Mouse (Mus musculus): ENCODE results near the gene Psmd1. TPM values are rescaled to one million over a fixed set of nuclear protein-coding genes. Genes with fewer than 3 reads are reported as not detected.

The Psmd1 gene
- polyA plus RNA-seq, 1 experiment from 2014 or later = 158 TPM

DNA sequence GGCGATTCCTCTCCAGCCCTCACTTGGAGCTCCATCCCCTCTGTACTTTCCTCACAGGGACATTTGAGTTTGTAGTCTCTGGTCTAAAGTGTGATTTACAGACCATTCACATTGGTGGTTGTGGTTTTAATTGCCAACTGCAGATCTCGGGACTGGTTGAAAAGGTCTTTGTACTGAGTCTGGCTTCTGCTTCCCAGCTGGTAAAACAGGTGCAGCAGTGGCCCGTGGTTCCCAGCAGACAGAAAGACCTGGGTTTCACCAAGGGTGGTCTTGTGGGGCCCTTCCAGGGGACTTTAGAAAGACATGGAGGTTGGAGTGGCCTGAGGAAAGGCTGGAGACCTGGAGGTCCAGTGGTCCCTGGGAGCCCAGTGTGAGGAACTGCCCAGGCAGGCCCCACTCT is 9.2 kb upstream of the Psmd1 start:
- H3K9me3 ChIP-seq (replicated peaks; ENCODE audit: control insufficient read depth, low read length) = no peaks in the 10 kb centered on the region
- H3K27me3 ChIP-seq (ENCODE audit: control insufficient read depth, insufficient read depth, low read length) = 0 out of 2 replicates have a peak, but pooled peaks cover 2% of the 10 kb centered on the region
- WGBS (ENCODE audit: insufficient replicate concordance) = 64% methylated on average over 3 of the region's 3 CpGs
- H3K27ac ChIP-seq (ENCODE audit: low read depth, low read length) = no peak overlapping the region
- H3K4me2 ChIP-seq = no peak overlapping the region
- H3K4me3 ChIP-seq (ENCODE audit: low read depth, low read length) = no peak overlapping the region
- no peaks in the 10 kb centered on the region for H3K36me3 ChIP-seq (ENCODE audit: control insufficient read depth, insufficient read depth, low read length)
- no peak for ATAC-seq (replicated peaks; ENCODE audit: insufficient number of reproducible peaks, low FRiP score, low TSS enrichment)
- H3K4me1 ChIP-seq (ENCODE audit: control insufficient read depth, insufficient read depth, low read length) = no peaks in the 10 kb centered on the region
- no peak overlapping the region for H3K9ac ChIP-seq (ENCODE audit: low read depth, low read length)

DNA sequence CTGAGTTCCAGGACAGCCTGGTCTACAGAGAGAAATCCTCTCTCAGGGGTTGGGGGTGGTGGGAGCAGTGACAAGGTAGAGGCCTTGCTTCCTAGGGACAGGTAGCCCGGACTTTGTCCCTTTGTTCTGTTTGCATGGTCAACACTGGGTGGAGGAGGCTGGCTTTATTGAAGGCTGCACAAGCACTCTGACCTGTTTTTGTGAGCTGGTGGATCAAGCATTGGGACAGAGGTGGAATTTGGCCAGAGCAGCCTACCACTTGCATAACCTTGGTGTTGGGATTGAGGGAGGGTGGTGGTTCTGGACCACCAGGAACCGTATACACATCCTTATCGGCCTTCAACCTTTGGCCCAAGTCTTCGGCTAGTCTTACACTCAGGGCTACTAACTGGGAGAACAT is 7.9 kb upstream of the Psmd1 start:
- Histone ChIP-seq H3K9ac (ENCODE audit: low read depth, low read length) (no peak overlapping the region), H3K27ac (ENCODE audit: low read depth, low read length) (no peak overlapping the region), H3K4me1 (ENCODE audit: control insufficient read depth, insufficient read depth, low read length) (no peaks in the 10 kb centered on the region), H3K4me2 (no peak overlapping the region), H3K9me3 (replicated peaks; ENCODE audit: control insufficient read depth, low read length) (no peaks in the 10 kb centered on the region), H3K4me3 (ENCODE audit: low read depth, low read length) (no peak overlapping the region), H3K36me3 (ENCODE audit: control insufficient read depth, insufficient read depth, low read length) (no peaks in the 10 kb centered on the region), H3K27me3 (ENCODE audit: control insufficient read depth, insufficient read depth, low read length) (0 out of 2 replicates have a peak, but pooled peaks cover 2% of the 10 kb centered on the region)
- no peak for ATAC-seq (replicated peaks; ENCODE audit: insufficient number of reproducible peaks, low FRiP score, low TSS enrichment)
- WGBS (ENCODE audit: insufficient replicate concordance) = 81% methylated on average over 4 of the region's 4 CpGs

DNA sequence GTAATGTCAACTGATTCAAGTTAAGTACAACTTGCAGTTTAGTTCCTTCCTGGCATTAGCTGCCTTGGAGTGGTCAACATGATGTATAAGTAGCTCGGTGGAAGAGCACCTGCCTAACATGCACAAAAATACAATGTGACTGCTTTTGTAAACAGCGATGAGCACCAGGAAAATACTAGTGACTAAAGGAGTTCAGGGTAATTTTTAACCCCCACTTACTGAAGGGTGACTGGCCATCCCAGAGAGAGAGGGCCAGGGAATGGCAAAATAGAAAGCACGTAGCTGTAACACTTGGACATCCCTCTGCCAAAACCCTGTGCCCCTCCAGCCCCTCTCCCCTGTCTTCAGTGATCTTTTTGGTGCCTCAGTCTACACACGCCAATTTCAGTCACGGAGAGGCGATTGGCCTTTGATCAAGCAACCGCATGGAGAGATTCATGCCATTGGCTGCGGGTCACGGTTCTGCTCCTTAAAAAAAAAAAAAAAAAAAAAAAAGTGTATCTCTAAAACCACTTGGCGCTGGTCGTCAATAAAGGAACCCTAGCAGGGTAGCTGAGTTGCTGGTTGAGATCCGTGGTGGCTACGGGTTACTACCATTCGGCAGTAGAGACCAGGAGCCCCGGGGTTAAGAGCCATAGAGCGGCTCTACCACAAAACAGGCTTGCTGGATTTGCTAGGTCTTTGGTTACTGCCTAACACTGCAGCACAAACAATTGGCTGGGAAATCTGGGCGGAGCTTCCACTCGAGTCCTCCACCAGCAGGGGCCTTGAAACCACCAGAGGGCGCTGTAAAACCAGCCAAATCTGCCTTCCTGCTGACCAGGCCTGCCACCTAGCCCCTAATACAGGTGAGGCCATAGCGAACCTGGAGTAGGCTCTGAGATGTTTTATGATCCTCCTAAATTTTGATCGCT is 5.1 kb upstream of the Psmd1 start:
- Histone ChIP-seq H3K36me3 (ENCODE audit: control insufficient read depth, insufficient read depth, low read length) (no peaks in the 10 kb centered on the region), H3K4me3 (ENCODE audit: low read depth, low read length) (peak overlapping the region; percentile 46), H3K4me2 (peak overlapping the region; percentile 76), H3K9me3 (replicated peaks; ENCODE audit: control insufficient read depth, low read length) (no peaks in the 10 kb centered on the region), H3K9ac (ENCODE audit: low read depth, low read length) (peak overlapping the region; percentile 69), H3K27ac (ENCODE audit: low read depth, low read length) (no peak overlapping the region), H3K27me3 (ENCODE audit: control insufficient read depth, insufficient read depth, low read length) (no peaks in the 10 kb centered on the region), H3K4me1 (ENCODE audit: control insufficient read depth, insufficient read depth, low read length) (no peaks in the 10 kb centered on the region)
- 11% methylated on average over 21 of the region's 21 CpGs for WGBS (ENCODE audit: insufficient replicate concordance)
- ATAC-seq (replicated peaks; ENCODE audit: insufficient number of reproducible peaks, low FRiP score, low TSS enrichment) = peak; percentile 51; the same call in 1 of the 2 replicates

DNA sequence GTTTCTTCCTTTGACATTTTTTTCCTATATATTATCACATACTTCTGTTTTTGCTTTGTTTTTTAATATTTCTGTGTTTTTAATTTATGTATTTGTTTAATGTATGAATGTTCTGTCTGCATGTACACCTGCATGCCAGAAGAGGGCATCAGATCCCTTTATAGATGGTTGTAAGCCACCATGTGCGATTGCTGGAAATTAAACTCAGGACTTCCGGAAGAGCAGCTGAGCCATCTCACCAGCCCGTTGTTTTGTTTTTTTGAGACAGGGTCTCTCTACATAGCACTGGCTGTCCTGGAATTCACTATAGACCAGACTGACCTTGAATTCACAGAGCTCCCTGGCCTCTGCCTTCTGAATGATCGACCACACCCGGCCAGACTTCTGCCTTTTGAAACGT is 1.7 kb upstream of the Psmd1 start:
- no peak overlapping the region for H3K4me2 ChIP-seq
- no peaks in the 10 kb centered on the region for H3K9me3 ChIP-seq (replicated peaks; ENCODE audit: control insufficient read depth, low read length)
- peaks cover 8% of the 10 kb centered on the region for H3K4me1 ChIP-seq (ENCODE audit: control insufficient read depth, insufficient read depth, low read length)
- H3K9ac ChIP-seq (ENCODE audit: low read depth, low read length) = no peak overlapping the region
- no peaks in the 10 kb centered on the region for H3K27me3 ChIP-seq (ENCODE audit: control insufficient read depth, insufficient read depth, low read length)
- no peak overlapping the region for H3K27ac ChIP-seq (ENCODE audit: low read depth, low read length)
- 84% methylated on average over 6 of the region's 6 CpGs for WGBS (ENCODE audit: insufficient replicate concordance)
- peaks cover 2% of the 10 kb centered on the region; the same call in 1 of the 2 replicates for H3K36me3 ChIP-seq (ENCODE audit: control insufficient read depth, insufficient read depth, low read length)
- no peak overlapping the region for H3K4me3 ChIP-seq (ENCODE audit: low read depth, low read length)
- ATAC-seq (replicated peaks; ENCODE audit: insufficient number of reproducible peaks, low FRiP score, low TSS enrichment) = no peak

DNA sequence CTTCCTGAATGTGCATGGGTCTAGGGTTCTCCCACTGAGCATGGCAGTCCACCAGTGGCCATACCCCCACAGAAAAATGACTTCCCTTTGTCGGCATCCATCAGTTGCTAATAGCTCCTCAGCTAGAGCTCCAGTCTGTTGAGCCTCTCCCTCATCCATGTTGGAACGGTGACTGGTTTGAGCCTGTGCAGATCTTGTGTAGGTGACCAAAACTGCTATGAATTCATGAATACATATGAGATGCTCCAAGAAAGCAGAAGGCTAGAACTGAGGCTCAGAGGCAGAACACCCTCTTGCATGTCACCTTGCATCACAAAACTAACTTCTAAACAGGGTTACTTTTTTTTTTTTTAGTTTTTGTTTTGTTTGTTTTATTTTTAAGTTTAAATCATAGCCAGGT is 12.4 kb downstream of the Psmd1 start:
- 88% methylated on average over 2 of the region's 2 CpGs for WGBS (ENCODE audit: insufficient replicate concordance)

DNA sequence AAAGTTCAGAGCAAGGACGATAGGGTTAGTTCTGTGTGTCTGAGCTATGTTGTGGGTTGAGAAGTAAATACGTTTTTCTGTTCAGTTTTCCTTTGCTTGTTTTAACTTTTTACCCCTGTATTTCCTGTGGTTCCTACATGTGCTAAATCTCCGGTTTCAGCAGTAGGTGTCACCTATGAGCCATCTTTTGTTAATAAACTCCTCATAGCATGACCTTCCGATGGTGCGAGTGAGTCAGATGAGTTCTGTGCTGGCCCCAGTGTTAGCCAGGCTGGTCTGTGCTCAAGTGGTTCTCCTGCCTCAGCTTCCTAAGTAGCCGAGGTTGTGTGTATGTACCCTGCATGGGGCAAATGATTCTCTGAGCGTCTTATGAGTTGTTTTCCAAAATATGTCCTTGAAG is 30.2 kb downstream of the Psmd1 start:
- H3K9me3 ChIP-seq (replicated peaks; ENCODE audit: control insufficient read depth, low read length) = no peaks in the 10 kb centered on the region
- 85% methylated on average over 7 of the region's 7 CpGs for WGBS (ENCODE audit: insufficient replicate concordance)
- H3K27me3 ChIP-seq (ENCODE audit: control insufficient read depth, insufficient read depth, low read length) = no peaks in the 10 kb centered on the region
- no peak overlapping the region for H3K9ac ChIP-seq (ENCODE audit: low read depth, low read length)
- ATAC-seq (replicated peaks; ENCODE audit: insufficient number of reproducible peaks, low FRiP score, low TSS enrichment) = no peak
- H3K4me1 ChIP-seq (ENCODE audit: control insufficient read depth, insufficient read depth, low read length) = no peaks in the 10 kb centered on the region
- H3K27ac ChIP-seq (ENCODE audit: low read depth, low read length) = no peak overlapping the region
- no peak overlapping the region for H3K4me3 ChIP-seq (ENCODE audit: low read depth, low read length)
- H3K4me2 ChIP-seq = no peak overlapping the region
- peaks cover 37% of the 10 kb centered on the region for H3K36me3 ChIP-seq (ENCODE audit: control insufficient read depth, insufficient read depth, low read length)

More for the DNA sequence above, 12.4 kb downstream of the Psmd1 start:
- H3K9me3 ChIP-seq (replicated peaks; ENCODE audit: control insufficient read depth, low read length) = no peaks in the 10 kb centered on the region
- H3K4me1 ChIP-seq (ENCODE audit: control insufficient read depth, insufficient read depth, low read length) = no peaks in the 10 kb centered on the region
- H3K4me3 ChIP-seq (ENCODE audit: low read depth, low read length) = no peak overlapping the region
- peaks cover 38% of the 10 kb centered on the region for H3K36me3 ChIP-seq (ENCODE audit: control insufficient read depth, insufficient read depth, low read length)
- no peak overlapping the region for H3K9ac ChIP-seq (ENCODE audit: low read depth, low read length)
- no peak for ATAC-seq (replicated peaks; ENCODE audit: insufficient number of reproducible peaks, low FRiP score, low TSS enrichment)
- H3K27me3 ChIP-seq (ENCODE audit: control insufficient read depth, insufficient read depth, low read length) = no peaks in the 10 kb centered on the region
- no peak overlapping the region for H3K27ac ChIP-seq (ENCODE audit: low read depth, low read length)
- no peak overlapping the region for H3K4me2 ChIP-seq

DNA sequence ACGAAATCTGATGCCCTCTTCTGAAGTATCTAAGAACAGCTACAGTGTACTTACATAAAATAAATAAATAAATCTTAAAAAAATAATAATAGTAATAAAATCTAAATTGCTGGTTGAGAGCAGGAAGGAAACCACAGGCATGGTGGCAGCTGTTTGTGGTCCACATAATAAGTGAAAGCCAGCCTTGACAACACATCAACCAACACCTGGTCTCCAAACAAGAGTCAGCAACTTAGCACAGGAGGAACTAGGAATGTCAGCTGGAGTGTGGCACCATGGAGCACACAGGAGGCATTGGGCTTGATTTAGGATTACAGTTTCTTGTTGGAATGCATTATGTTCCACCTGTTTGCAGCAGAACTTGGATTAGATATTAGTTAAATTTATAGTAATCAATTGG is 40.9 kb downstream of the Psmd1 start:
- H3K36me3 ChIP-seq (ENCODE audit: control insufficient read depth, insufficient read depth, low read length) = peaks cover 3% of the 10 kb centered on the region; the same call in 1 of the 2 replicates
- no peaks in the 10 kb centered on the region for H3K27me3 ChIP-seq (ENCODE audit: control insufficient read depth, insufficient read depth, low read length)
- no peak for ATAC-seq (replicated peaks; ENCODE audit: insufficient number of reproducible peaks, low FRiP score, low TSS enrichment)
- H3K9ac ChIP-seq (ENCODE audit: low read depth, low read length) = no peak overlapping the region
- no peaks in the 10 kb centered on the region for H3K4me1 ChIP-seq (ENCODE audit: control insufficient read depth, insufficient read depth, low read length)
- no peaks in the 10 kb centered on the region for H3K9me3 ChIP-seq (replicated peaks; ENCODE audit: control insufficient read depth, low read length)
- 100% methylated on average over 1 of the region's 1 CpGs for WGBS (ENCODE audit: insufficient replicate concordance)
- H3K4me2 ChIP-seq = no peak overlapping the region
- H3K27ac ChIP-seq (ENCODE audit: low read depth, low read length) = no peak overlapping the region
- H3K4me3 ChIP-seq (ENCODE audit: low read depth, low read length) = no peak overlapping the region

DNA sequence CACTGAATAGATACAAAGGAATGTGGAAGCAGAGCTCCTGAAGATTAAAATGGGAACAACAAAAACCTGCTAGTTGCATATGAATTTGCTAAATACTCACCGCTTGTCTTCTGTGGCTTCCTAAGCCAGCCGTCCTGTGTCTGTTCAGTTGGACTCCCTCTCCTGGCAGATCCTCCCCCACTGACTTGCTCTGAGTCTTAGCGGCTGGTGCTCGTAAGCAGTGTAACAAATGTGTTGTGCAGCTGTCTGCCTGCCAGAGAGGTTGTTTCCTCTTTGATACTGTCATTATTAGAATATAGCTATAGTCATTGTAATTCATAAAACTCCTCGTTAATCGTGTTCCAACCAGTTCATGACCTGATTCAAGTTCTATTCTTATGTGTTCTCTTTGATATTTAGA is 47.6 kb downstream of the Psmd1 start, which contains the start of gene Htr2b:
TSS of gene Htr2b (minus strand) at position 192 of the 400 bp plus-strand sequence.
- Histone ChIP-seq H3K9me3 (replicated peaks; ENCODE audit: control insufficient read depth, low read length) (no peaks in the 10 kb centered on the region), H3K4me3 (ENCODE audit: low read depth, low read length) (no peak within 1 kb of the TSS), H3K27me3 (ENCODE audit: control insufficient read depth, insufficient read depth, low read length) (no peaks in the 10 kb centered on the region), H3K4me1 (ENCODE audit: control insufficient read depth, insufficient read depth, low read length) (no peaks in the 10 kb centered on the region), H3K9ac (ENCODE audit: low read depth, low read length) (no peak within 1 kb of the TSS), H3K4me2 (no peak within 1 kb of the TSS), H3K36me3 (ENCODE audit: control insufficient read depth, insufficient read depth, low read length) (peaks cover 6% of the 10 kb centered on the region; the same call in 1 of the 2 replicates), H3K27ac (ENCODE audit: low read depth, low read length) (no peak within 1 kb of the TSS)
- WGBS (ENCODE audit: insufficient replicate concordance) = 77% methylated on average over 6 of the region's 6 CpGs
- no peak for ATAC-seq (replicated peaks; ENCODE audit: insufficient number of reproducible peaks, low FRiP score, low TSS enrichment)

Data from heart, embryonic 11.5 days (tissue).